Comparison of ENCODE assay signal across 31 mouse cellular contexts in the genomic region with DNA sequence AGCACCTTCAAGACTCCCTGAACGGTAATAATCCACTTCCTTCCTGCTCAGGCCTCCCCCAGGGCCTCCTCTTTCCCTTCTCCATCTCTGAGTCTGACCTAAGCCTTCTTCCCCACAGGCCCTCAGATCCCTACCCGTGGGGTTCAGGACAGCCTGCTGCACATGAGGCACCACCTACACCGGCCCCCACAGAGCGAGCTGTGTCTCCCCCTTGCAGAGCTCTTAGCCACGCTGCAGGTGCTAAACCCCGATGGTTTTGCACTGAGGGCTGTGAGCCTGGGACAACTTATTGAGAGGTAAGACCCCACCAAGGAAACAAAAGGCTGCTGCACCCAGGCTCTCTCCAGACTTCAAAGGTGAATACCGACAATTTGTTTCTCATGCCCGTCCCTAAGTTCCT. TPM values are rescaled to one million over a fixed set of nuclear protein-coding genes. Genes with fewer than 3 reads are reported as not detected.
DNase-seq lines count a peak whose midpoint lies in the region; TF ChIP-seq lines count a peak whose summit lies in the region.
"Had no signal": no experiment of that assay in that cellular context is flagged by ENCODE, and none has a peak within 500 bp of the region (broad histone marks: within the 10 kb centered on the region; RNA-seq: fewer than 3 reads in every experiment).

No protein-coding gene starts in this region.

- no peak; the same call in 1 of the 2 replicates for TF ChIP-seq POLR2A in bone marrow, adult 2 months (IDR thresholded peaks at IDR 0.05; ENCODE audit: borderline replicate concordance, control insufficient read depth, low read depth, low read length)

- H3K4me1 ChIP-seq in bone marrow, adult 2 months (ENCODE audit: control insufficient read depth, insufficient read depth, low read length), result no peaks in the 10 kb centered on the region; the same call in none of the 2 replicates
- H3K4me1 ChIP-seq in hindbrain, embryonic 10.5 days (replicated peaks), result no peaks in the 10 kb centered on the region
- H3K4me1 ChIP-seq in heart, embryonic 10.5 days, result no peaks in the 10 kb centered on the region
- H3K4me1 ChIP-seq: forebrain, embryonic 10.5 days; heart, embryonic 15.5 days; hindbrain, embryonic 15.5 days had no signal

- H3K36me3 ChIP-seq in hindbrain, embryonic 10.5 days, result peaks cover 88% of the 10 kb centered on the region
- H3K36me3 ChIP-seq in heart, embryonic 10.5 days, result peaks cover 77% of the 10 kb centered on the region

- WGBS in bone marrow, adult 2 months, result 58% methylated on average over 8 of the region's 8 CpGs
- 86% methylated on average over 8 of the region's 8 CpGs for WGBS in hindbrain, embryonic 10.5 days
- 82% methylated on average over 8 of the region's 8 CpGs for WGBS in heart, embryonic 10.5 days

- peak overlapping the region; percentile 17; the same call in 1 of the 2 replicates for H3K27ac ChIP-seq in bone marrow, adult 2 months (ENCODE audit: control insufficient read depth, insufficient read depth, low read depth, low read length, poor library complexity)
- no peak overlapping the region for H3K27ac ChIP-seq in hindbrain, embryonic 10.5 days
- H3K27ac ChIP-seq in heart, embryonic 10.5 days, result no peak overlapping the region
- H3K27ac ChIP-seq: embryonic facial prominence, embryonic 15.5 days; forebrain, embryonic 10.5 days; gastrocnemius, adult 2 months; heart, embryonic 15.5 days; hindbrain, embryonic 15.5 days had no signal

- intact Hi-C loops in left cerebral cortex, postnatal 14 days (cut with DNase I), result no loop called here

- no peak for TF ChIP-seq CTCF in bone marrow, adult 2 months (IDR thresholded peaks at IDR 0.05; ENCODE audit: control insufficient read depth, insufficient read depth, low read length)

- no peaks in the 10 kb centered on the region for H3K27me3 ChIP-seq in hindbrain, embryonic 10.5 days (ENCODE audit: insufficient read depth, poor library complexity, severe bottlenecking)
- H3K27me3 ChIP-seq in heart, embryonic 10.5 days (ENCODE audit: insufficient read depth, poor library complexity, severe bottlenecking), result no peaks in the 10 kb centered on the region
- H3K27me3 ChIP-seq: CH12.LX; embryonic facial prominence, embryonic 15.5 days; heart, embryonic 15.5 days; hindbrain, embryonic 15.5 days; Patski had no signal

- DNase-seq in CD4-positive helper T cell, adult 2 months (ENCODE audit: low read depth, low spot score), result peak; percentile 33
- peak; percentile 27 to 42 for DNase-seq in thymus, adult 18-20 months
- peak; percentile 58 for DNase-seq in thymus, postnatal 14 days
- no peak for DNase-seq in yolk sac, embryonic 10.5 days (ENCODE audit: low spot score)
- no peak for DNase-seq in hindbrain, embryonic 10.5 days (ENCODE audit: low spot score)
- DNase-seq in left cerebral cortex, postnatal 14 days (ENCODE audit: low spot score in 2 of 2), result no peak
- no peak for DNase-seq in heart, embryonic 10.5 days (ENCODE audit: low spot score)
- DNase-seq: adrenal gland, adult 2 months; adrenal gland, postnatal 25 days; cerebellum, adult 11 months; cerebellum, adult 8-10 months; cerebellum, postnatal 14 days; embryo, embryonic 11 days; gastrocnemius, adult 2 months; gastrocnemius, postnatal 25 days had no signal

- H3K9me3 ChIP-seq in hindbrain, embryonic 10.5 days, result no peaks in the 10 kb centered on the region
- no peaks in the 10 kb centered on the region for H3K9me3 ChIP-seq in heart, embryonic 10.5 days
- H3K9me3 ChIP-seq: embryonic facial prominence, embryonic 15.5 days; forebrain, embryonic 10.5 days; heart, embryonic 15.5 days; hindbrain, embryonic 15.5 days had no signal

- H3K4me3 ChIP-seq in bone marrow, adult 2 months (replicated peaks; ENCODE audit: control insufficient read depth, low read depth, low read length), result no peak overlapping the region
- H3K4me3 ChIP-seq in hindbrain, embryonic 10.5 days, result no peak overlapping the region
- no peak overlapping the region for H3K4me3 ChIP-seq in heart, embryonic 10.5 days
- H3K4me3 ChIP-seq: embryonic facial prominence, embryonic 15.5 days; erythroblast, embryonic 14.5 days; forebrain, embryonic 10.5 days; gastrocnemius, adult 2 months; heart, embryonic 15.5 days; hindbrain, embryonic 15.5 days had no signal

RNA-seq across cellular contexts. Expression of a gene that starts 19.9 kb away (rescaled TPM):
- polyA plus RNA-seq in bone marrow, adult 2 months (2011; ENCODE audit: insufficient read depth, insufficient read length, low replicate concordance, missing spikeins), result not detected in 2 replicates
- polyA plus RNA-seq in hindbrain, embryonic 10.5 days (2016; fragmentation: Nextera tagmentation; extraction: Ambion mirVana), result 0.11 and 0.18 TPM in 2 replicates
- total RNA-seq in left cerebral cortex, postnatal 14 days (2021), result under 1 TPM; 0.40 to 0.46 TPM
- 0.33 and 0.49 TPM in 2 replicates for polyA plus RNA-seq in heart, embryonic 10.5 days (2016; fragmentation: Nextera tagmentation; extraction: Ambion mirVana)
- total RNA-seq: CH12.LX; common myeloid progenitor, adult 5-6 weeks; granulocyte monocyte progenitor cell, adult 5-6 weeks had no signal
- polyA plus RNA-seq: activated CD4-positive, CD25-positive, alpha-beta regulatory T cell, adult 4 months; erythroblast, embryonic 14.5 days; forebrain, embryonic 10.5 days had no signal

RNA-seq across cellular contexts. Expression of a gene that starts 34.0 kb away (rescaled TPM):
- polyA plus RNA-seq in bone marrow, adult 2 months (2011; ENCODE audit: insufficient read depth, insufficient read length, low replicate concordance, missing spikeins), result 8.9 and 10.7 TPM in 2 replicates
- 45.0 TPM in 2 replicates for polyA plus RNA-seq in hindbrain, embryonic 10.5 days (2016; fragmentation: Nextera tagmentation; extraction: Ambion mirVana)
- total RNA-seq in left cerebral cortex, postnatal 14 days (2021), result 10 to 100 TPM; 43.8 to 47.5 TPM
- polyA plus RNA-seq in heart, embryonic 10.5 days (2016; fragmentation: Nextera tagmentation; extraction: Ambion mirVana), result 46.0 and 61.0 TPM in 2 replicates

RNA-seq across cellular contexts. Expression of a gene that starts 55.8 kb away (rescaled TPM):
- polyA plus RNA-seq in bone marrow, adult 2 months (2011; ENCODE audit: insufficient read depth, insufficient read length, low replicate concordance, missing spikeins), result not detected in 2 replicates
- not detected in 2 replicates for polyA plus RNA-seq in hindbrain, embryonic 10.5 days (2016; fragmentation: Nextera tagmentation; extraction: Ambion mirVana)
- not detected for total RNA-seq in left cerebral cortex, postnatal 14 days (2021)
- polyA plus RNA-seq in heart, embryonic 10.5 days (2016; fragmentation: Nextera tagmentation; extraction: Ambion mirVana), result not detected in 2 replicates
- total RNA-seq: adrenal gland, adult 2 months; adrenal gland, postnatal 25 days; CH12.LX; common myeloid progenitor, adult 5-6 weeks; gastrocnemius, adult 2 months; gastrocnemius, postnatal 25 days; granulocyte monocyte progenitor cell, adult 5-6 weeks; heart, adult 8-10 months; heart, postnatal 25 days had no signal
- polyA plus RNA-seq: activated CD4-positive, CD25-positive, alpha-beta regulatory T cell, adult 4 months; adrenal gland, adult 2 months; embryonic facial prominence, embryonic 11.5 days; embryonic facial prominence, embryonic 15.5 days; erythroblast, embryonic 14.5 days; forebrain, embryonic 10.5 days; forebrain, embryonic 14.5 days; heart, embryonic 15.5 days; hindbrain, embryonic 11.5 days; hindbrain, embryonic 15.5 days; Patski had no signal

Comparison
In these comparisons a context has a peak if more than half of its experiments do, and no peak if none do; other contexts are left out.
1. DNase-seq: peak in CD4-positive helper T cell, adult 2 months (single experiment), thymus, adult 18-20 months (2 of 2) and thymus, postnatal 14 days (single experiment); none in yolk sac, embryonic 10.5 days (single experiment), hindbrain, embryonic 10.5 days (single experiment), left cerebral cortex, postnatal 14 days (0 of 2) and heart, embryonic 10.5 days (single experiment).